Mouse (Mus musculus) ES-CJ7 (cell line): ENCODE data around the gene Myocd.

ENCODE experiments used
- DNase-seq: peaks from one replicate; pipeline ENCODE4 v3.0.0; 2011; ENCODE audit warnings: low read depth, low spot score

Gene Myocd

GRCm38 (mm10) chr11:65142838-65143417 lies 126.9 kb downstream of the Myocd start:
- no peak for DNase-seq

- no peak for DNase-seq
Measured at GRCm38 (mm10) chr11:65139030-65139429, 130.8 kb downstream of the Myocd start.

- DNase-seq: no peak
Measured at GRCm38 (mm10) chr11:65137145-65137652, 132.6 kb downstream of the Myocd start.

GRCm38 (mm10) chr11:65135251-65135739 lies 134.5 kb downstream of the Myocd start:
- no peak for DNase-seq

- DNase-seq: no peak
Measured at GRCm38 (mm10) chr11:65133661-65134060, 136.1 kb downstream of the Myocd start.

GRCm38 (mm10) chr11:65129110-65129509 lies 140.7 kb downstream of the Myocd start:
- DNase-seq: peak; percentile 44

GRCm38 (mm10) chr11:65128666-65129065 lies 141.1 kb downstream of the Myocd start:
- DNase-seq: no peak

GRCm38 (mm10) chr11:65126566-65126965 lies 143.2 kb downstream of the Myocd start:
- no peak for DNase-seq
